Mouse (Mus musculus) cerebellum, adult 8-10 months (tissue): ENCODE measurements around the gene Xylt1.

ENCODE experiments used
- DNase-seq: peaks from one replicate; pipeline ENCODE4 v3.0.0; 2022

The Xylt1 gene

DNA sequence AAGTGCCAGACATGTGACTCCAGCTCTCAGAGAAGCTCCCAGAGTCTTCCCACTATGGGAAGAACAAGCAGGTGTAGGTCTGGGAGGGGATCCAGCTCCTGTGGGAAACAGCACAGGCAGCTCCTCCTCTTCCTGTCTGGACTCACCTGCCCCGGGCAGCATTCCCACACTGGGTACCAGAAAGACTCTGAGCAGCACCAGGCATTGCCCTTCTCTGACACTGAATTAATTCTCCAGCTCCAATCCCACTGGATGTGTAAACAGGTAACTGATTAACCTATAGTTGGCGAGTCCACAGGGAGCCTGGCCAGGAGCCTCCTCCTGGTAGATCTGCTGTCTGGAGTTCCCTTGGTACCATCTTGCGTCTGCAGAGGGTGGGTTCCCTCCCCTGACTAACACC lies 248.0 kb downstream of the Xylt1 start:
- DNase-seq, result no peak

DNA sequence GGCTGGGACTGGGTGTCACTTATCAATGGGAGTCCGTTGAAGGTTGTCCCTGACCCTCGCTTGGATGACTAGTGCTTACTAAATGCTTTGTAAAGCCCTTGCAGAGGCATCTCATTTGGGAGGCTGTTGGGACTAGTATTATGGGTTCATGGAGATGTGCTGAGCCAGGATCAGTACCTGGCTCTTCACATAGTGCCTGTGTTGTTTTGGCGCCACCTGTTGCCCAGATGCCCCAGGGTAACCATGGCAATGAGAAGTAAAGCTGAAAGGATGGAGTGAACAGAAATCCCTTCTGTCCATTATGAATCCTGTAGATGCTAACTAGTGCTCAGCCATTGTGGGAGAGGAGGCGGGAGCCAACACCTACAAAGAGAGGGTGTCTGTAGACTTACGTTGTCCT lies 249.9 kb downstream of the Xylt1 start:
- no peak for DNase-seq

DNA sequence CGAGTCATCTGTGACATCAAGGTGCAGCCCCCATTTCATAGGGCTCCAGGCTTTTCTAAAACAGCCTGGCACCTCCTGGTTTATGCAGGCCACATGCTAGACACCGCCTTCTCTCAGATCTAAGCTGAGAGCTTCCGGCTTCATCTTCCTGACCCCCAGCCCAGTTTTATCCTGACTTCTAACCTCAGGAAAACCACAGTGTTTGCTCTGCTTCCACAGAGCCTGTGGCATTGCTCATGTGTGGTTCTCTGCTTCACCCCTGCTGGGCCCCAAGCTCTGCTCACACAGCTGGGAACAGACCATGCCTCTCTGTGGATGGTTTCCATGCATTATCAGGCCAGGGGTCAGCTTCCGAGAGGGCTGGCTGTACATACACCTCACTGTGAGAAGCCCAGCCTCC lies 254.8 kb downstream of the Xylt1 start:
- no peak for DNase-seq

DNA sequence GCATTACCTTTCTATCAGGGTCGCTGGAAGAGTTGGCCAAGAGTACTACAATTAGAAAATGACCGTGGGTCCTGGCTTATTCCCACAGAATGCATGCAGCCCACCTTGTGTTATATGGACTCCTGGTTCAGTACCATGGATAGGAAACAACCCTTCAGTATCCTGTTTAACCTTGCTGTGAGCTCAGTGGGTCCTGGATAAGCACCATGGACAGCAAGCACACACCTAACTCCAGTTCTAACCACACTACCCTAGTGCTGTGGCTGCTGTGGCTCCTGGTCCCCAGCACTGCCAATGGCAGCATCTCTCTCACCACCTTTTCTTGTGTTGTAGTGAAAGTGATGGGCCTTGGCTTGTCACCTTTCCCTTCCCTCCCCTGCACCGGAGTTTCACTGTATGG lies 255.9 kb downstream of the Xylt1 start:
- no peak for DNase-seq

DNA sequence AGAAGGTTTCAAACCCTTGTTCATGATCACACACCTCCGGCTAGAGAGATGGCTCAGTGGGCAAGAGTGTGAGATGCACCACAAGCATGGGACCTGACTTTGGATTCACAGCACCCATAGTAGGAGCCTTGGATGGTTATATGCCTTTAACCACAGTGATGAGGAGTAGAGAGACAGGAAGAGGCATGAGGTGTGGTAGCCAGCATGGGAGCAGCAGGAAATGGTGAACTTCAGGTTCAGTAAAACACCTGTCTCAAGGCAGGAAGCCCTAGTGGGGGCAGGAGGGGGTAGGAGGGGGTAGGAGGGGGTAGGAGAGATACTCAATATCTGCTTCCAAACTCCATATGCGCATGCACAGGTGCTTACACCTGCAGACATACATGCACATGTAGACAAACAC lies 257.2 kb downstream of the Xylt1 start:
- no peak for DNase-seq

DNA sequence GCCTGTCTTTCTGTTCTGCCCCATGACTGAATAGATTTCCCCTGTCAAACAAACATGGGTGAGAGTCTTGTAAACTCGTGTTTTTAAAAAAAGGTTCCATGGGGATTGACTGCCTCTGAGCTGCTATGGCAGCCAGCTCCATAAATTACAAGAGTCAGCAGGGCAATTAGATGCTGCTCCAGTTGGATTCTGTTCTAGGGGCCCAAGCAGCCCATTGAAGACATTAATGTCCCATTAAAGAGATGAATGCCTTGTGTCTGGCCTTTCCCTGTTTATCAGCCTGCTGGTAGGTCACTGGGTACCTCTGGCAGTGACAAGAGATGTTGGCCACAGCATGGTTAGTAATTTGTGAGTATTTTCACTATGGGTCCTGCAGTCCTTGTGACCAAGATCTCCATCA lies 271.9 kb downstream of the Xylt1 start:
- DNase-seq, result no peak

DNA sequence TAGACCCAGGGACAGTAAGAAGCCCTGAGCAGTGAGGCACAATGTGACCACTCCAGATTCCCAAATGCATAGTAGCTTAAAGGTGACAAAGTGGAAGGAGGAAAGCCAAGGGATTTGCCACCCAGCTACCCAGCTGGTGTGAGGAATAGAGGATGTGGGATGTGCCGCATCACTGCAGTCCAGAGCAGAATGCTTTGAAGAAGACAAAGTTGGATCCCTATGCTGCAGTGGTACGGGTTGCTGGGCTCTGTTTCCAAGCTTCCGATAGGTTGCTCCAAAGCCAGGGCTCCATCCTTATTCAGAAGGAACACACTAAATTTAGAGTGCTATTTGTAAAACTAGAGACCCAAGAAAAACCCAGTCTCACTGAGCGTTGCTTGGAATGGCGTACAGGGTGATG lies 275.0 kb downstream of the Xylt1 start:
- no peak for DNase-seq

DNA sequence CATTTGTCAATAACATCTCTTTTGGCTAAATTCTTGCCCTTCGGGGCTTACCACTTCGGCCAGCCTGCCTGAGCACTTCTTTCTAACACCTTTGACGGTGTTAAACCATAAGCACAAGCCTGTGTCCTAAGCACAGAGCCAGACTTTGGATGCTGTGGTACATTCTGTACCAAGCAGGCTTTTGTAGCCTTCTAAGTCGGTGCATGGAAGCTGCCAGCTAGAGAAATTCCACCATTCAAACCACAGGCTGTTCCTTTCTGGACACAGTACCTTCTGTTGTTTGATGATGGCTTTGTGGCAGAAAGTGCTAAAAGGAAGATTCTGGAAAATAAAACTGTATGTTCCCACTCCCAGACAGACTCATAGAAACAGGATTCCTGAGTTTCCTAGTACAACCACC lies 277.4 kb downstream of the Xylt1 start:
- no peak for DNase-seq

DNA sequence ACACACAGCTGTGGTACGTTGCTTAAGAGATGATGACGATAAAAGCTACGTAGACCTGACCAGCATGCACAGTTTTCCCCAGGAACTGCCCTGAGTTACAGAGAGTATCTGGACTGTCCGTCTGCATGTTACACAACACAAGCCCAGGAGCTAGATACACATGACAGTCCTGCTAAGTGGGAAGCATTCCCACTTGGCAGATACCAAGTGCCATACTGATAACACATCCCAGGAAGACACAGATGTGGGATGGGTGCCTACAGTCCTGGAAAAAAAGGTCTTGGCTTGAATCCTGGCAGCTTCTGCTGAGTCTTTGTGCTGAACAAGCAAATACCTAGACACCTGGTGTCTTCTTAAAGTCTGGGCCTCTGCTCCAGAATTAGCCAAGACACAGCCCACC lies 278.0 kb downstream of the Xylt1 start:
- DNase-seq, result no peak

DNA sequence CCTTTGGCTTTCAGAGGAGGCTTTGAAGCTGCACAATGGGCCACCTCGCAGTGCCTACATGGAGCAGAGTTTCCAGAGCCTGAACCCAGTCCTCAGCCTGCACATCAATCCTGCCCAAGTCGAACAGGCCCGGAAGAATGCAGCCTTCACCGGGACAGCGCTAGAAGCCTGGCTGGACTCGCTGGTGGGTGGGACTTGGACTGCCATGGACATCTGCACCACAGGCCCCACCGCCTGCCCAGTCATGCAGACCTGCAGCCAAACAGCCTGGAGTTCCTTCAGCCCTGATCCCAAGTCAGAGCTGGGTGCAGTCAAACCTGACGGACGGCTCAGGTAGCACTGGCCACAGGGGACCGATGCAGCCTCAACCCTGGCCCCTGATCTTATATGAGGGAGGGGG lies 286.5 kb downstream of the Xylt1 start:
- DNase-seq, result no peak

DNA sequence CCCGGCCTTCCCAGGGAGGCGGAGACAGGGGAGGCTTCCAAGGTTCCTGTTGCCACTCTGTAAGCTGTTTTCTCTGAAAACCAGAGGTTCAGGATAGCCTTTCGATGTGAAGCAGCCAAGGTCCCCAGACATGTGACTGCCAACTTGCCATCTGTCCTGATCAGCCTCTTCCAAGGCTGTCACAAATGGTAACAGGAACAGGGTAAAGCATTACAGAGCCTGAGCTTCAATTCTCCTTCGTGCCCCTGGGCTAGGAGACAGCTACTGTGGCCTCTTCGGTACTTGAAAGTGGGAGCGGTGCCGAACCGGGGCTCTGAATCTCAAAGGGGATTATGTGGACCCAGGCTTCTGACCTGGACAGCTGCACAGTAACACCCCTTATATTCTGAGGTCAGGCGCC lies 287.4 kb downstream of the Xylt1 start:
- DNase-seq, result no peak

DNA sequence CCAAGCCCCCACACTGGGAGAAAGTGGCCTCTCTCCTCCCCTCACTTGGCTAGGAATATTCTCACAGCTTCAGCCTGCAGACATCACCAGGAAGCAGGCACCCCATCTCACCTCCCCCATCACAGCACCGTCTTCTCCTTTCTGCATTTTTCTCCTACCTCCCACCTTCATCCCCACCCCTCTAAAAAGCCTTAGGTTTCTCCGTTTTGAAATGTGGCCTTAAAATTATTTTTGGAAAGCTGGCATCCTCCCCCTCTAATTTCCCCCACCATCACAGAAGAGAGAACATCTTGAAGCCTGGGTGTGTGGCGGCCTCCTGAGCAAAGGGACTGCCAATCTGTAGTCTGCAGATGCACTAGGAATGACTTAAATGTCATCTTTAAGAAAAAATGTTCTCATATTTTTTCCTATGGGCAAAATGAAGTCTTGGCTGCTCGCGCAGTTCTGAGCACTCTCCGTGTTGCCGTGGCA lies 291.4 kb downstream of the Xylt1 start:
- no peak for DNase-seq

DNA sequence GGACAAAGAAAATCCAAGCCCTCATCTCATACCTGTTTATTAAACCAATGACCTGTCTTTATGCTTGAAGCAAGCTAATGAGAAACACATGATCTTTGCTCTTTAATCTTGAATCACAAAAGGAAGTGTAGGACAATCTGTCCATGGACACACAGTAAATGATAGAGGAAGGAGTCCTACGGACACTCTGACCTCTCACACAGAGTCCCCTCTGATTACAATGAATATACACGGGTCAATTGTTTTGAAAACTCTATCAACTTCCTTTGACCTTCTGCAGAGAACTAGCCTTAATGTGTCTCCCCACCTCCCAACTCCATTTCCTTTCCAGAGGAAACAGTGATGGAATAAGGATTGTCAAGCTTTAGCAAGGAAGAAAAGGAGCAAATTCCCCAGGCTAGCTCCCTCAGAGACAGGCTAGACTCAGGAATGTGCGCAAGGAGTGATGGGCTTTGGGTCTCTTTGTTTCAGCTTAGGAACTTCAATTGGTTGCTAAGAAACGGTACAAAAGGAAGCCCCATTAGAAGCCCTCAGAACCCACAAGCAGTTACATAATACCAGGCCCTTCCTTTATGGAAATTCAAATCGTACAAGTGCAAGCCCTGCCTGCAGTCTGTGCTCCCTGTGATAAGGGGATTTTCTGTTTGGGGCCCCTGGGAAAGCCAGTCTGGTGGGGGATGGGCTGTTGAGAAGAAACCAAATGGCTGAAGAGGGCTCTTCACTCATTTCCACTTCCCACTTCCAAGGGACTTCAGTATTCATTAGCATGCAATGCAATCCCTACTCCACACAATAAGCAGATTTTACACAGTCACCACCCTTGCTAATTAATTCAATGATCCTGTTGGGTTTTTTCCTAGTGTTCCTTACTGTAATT lies 305.6 kb downstream of the Xylt1 start:
- DNase-seq, result no peak

DNA sequence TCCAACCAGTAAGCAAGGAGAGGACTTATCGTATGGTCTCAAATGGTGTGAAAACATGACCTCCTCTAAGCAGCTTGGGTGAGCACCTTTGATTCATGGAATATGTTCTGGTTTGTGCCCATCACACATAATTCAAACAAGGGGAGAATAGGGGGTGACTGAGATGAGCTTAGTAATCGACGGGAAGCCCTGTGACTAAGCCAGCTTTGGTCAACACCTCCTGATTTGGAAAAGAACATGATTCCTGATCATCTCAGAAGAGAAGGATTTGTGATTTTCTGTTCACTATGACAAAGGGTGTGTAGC lies 306.2 kb downstream of the Xylt1 start:
- DNase-seq, result no peak

DNA sequence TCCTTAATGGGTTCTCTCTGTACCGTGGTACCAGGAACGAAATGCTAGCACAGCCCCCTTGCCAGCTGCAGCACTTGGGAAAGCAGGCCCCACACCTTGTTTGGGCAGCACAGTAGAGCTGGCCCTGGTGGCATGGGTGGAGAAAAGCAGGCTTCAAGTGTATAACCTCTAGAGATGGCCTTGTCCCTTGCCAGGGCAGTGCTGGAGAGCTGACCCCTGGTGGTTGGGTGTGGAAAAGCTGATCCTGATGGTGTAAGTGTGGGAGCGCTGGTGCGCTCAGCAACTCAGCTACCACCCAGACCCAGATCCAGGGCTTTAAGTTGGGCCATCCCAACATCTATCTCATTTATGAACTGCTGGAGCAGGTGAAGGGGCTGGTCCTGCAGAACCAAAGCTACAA lies 314.8 kb downstream of the Xylt1 start:
- no peak for DNase-seq

DNA sequence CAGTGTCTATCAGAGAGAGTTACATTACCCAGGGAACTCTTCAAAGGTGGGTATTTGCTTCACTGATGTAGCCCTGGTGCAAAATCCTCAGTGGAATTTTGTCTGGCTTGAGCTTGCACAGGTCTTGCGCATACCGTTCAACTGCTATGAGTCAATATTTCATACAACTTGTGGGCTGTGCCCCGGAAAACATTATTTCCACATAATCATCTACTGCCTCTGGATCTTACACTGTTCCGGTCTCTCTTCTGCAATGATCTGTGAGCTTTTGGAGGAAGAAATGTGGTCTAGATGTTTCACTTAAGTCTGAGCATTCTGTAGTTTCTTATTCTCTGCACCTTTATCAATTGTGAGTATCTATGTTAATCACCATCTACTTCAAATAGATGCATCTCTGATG lies 316.9 kb downstream of the Xylt1 start:
- no peak for DNase-seq

DNA sequence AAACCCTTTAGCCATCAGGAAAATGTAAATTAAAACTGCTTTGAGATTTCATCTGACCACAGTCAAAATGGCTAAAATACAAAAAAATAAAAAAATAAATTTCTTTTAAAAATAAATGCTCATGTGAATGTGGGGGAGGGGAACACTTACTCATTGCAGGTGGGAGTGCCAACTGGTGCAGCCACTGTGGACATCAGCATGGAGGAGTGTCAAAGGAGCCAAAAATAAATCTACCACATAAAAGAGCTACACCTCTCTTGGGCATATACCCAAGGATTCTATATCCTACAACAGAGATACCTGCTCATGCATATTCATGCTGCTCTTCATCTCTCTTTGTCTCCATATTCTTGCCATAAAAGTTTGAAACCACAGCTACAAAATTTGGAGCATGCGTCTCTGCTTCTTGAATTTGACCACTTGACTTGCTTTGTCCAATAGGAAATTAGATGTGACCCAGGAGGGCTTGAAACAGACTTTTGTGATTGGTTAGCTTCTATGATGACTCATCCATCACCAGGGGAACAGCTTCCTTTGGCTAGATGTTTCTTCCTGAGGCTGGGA lies 317.9 kb downstream of the Xylt1 start:
- DNase-seq, result no peak

DNA sequence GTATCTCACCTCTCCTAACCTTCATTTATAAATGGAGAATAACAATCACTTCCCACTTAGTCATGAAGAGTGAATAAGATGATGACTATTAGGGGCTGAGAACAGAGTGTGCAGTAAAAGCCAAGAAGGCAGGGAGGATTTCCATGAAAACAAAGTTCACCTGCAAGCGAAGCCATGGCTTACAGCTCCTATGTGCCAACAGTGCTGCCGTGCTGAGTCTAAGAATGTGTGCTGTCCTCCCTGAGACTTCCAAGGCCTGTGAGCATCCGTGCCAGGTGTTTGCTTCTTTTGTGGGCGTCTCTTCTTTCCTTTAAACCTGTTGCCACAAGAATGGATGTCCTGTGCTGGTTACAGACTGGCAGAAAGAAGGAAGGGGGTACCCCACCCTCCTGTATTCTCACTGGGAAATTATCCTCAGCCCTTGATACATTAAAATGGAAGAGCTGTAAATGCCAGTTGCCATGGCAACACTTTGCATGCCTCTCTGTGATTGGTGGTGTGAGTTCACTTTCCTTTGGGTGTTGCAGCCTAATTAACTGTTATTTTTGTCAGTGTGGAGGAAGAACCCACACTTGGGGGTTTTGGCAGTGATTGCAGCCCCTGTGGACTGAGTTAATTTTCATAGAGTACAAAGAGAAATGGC lies 318.7 kb downstream of the Xylt1 start:
- no peak for DNase-seq

DNA sequence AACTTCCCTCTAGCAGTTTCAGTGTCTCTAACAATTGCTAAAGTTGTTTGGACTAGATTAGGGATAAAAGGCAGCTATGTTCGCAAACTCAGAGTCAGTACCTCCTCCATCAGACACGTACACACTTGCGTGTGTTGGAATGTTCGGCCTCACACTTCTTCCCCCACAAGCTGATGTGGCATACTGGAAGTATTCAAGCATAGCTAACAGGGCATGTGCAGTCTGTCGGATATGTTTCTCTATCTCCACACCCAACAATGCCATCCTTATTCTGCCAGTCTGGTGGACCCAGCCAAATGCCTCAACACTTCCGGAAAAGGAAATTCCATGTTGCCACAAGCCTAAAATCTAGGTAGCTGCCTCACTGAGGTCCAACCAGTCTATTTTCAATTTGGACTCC lies 319.3 kb downstream of the Xylt1 start:
- no peak for DNase-seq

DNA sequence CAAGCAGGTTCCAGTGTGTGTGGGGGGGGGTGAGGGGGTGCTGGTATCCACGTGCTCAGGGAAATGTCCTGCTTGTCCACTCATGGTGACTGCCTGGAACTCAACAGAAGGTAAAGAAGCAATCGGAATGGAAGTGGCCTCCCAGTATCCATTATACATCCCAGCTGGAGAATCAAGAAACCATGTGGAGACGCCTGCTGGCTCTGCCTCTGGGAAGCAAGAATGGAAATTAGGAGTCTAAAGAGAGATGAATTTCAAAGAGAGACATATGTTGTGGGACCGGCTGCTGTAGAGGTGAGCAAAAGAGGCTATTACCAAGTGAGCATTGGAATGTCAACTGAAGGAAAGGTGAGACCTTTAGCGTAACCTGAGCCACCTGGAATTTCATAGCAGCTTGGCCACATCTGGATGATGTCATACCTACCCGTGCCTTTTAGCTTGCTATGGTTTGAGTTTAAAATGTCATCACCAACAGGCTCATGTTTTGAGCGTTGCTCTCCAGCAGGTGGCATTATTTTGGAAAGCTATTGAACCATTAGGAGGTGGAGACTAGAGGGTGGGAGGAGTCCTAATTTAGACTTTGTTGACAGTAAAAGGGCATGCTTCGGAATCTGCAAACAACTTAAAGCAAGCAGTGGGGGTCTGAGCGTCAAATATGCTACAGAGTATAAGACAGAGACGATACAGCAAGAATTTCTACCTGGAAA lies 329.3 kb downstream of the Xylt1 start:
- no peak for DNase-seq

DNA sequence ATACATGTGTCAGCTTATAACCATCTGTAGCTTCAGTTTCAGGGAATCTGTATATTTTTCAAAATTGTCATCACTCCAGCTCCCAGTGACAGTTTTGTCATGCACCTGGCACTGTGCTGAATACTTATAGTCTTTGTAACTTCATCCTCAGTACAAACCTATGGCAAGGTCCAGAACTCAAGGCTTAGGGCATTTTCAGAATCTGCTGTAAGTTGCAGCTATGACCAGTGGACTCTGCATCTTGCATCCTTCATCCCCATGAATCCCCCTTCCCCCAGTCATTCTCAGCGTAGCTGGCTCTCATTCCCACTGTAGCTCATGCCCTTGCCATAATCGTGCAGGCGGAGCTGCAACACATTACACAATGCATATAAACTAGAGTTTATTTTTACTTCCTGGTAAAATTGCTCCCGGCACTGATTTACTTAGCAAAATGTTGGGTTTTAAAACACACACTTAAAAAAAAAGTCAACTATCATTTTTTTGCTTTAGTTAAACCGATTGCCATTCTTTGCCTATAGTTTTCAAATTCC lies 336.2 kb downstream of the Xylt1 start:
- no peak for DNase-seq

DNA sequence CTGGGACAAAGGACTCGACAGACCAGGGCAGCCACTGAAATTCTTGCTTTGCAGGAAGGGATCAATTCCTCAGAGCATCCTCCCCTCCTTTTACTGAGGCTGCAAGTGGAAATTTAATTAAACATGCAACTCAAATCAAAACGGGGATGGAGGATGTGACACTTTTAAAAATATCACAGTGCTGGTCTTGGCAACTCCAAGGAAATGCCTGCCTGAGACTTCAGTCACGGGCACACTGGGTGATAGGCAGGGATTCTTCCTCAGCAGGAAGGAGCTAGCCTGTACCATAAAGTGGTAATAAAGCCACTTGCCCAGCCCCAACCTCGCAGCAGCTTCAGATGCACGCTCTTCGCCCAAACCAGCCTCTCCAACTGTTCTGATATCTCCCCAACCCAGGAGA lies 339.6 kb downstream of the Xylt1 start:
- DNase-seq, result no peak
